Mouse (Mus musculus): ENCODE measurements around the gene Synj1. TPM values are rescaled to one million over a fixed set of nuclear protein-coding genes. Genes with fewer than 3 reads are reported as not detected.

Gene Synj1
- polyA plus RNA-seq, 1 experiment from 2014 or later = 16.6 TPM

DNA sequence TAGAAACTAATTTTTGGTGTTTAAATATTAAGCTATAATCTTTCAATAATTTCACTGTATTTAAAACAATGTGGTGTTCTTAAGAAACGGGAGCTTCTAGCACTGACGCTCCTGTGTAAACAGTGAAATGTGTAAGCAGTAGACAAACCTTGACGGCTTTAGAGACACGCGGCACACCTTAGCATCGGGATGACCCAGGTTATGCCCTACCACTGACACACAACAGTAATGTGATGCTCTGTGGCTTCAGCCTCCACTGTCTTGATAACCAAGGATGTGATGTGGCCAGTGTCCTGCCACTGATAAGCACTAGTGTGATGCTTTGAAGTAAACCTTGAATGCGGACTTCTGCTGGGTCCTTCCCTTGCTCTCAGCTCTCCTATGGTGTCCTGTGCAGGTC, 69.9 kb downstream of the Synj1 start:
- H3K27me3 ChIP-seq (replicated peaks; ENCODE audit: control insufficient read depth, insufficient read depth, low read length) = no peaks in the 10 kb centered on the region
- H3K4me1 ChIP-seq (replicated peaks; ENCODE audit: control insufficient read depth, insufficient read depth, low read length) = no peaks in the 10 kb centered on the region
- no peak overlapping the region for H3K27ac ChIP-seq (ENCODE audit: low read depth, low read length)
- no peak overlapping the region for H3K9ac ChIP-seq (ENCODE audit: low read depth, low read length)
- H3K4me3 ChIP-seq (ENCODE audit: low read depth, low read length) = no peak overlapping the region
- peaks cover 54% of the 10 kb centered on the region for H3K36me3 ChIP-seq (ENCODE audit: control insufficient read depth, insufficient read depth)
- 89% methylated on average over 7 of the region's 7 CpGs for WGBS
- no peak for TF ChIP-seq CTCF (IDR thresholded peaks at IDR 0.05; ENCODE audit: low read depth)
- ATAC-seq = no peak
- no peak overlapping the region for H3K4me2 ChIP-seq (replicated peaks; ENCODE audit: low read depth)
- H3K9me3 ChIP-seq (ENCODE audit: control insufficient read depth) = no peaks in the 10 kb centered on the region

DNA sequence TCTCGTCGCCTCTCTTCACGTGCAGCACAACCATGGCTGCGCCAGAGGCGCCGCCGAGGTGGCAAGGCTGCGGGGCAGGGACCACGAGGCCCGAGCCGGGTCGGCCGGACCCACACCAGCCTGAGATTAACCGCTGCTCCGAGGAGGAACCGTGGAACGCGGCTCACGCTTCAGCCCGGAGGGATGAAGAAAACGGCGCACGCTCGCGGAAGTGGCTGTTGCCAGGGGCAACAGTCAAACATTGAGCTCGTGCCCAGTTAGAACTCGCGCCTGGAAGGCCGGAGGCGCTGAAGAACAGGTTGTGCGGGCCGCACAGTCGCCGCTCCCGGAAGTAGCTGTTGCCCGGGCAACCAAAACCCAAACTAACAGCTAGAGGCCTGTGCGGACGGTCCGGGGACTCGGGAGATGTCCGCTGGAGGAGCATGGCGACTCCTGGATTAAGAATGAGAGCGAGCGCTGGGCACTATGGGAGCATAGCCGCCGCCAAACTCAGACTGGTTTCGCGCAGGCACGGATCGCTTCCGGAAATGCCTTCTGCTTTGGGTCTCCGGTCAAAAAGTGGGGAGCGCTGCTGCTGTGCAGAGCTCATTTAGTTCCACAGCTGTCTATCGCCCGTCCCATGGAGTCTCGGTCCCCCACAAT, 76.3 kb downstream of the Synj1 start, which contains the start of gene Cfap298:
Gene Cfap298, minus strand, starts transcription at position 428 of the 642 bp plus-strand sequence.
- no peaks in the 10 kb centered on the region for H3K9me3 ChIP-seq (ENCODE audit: control insufficient read depth)
- no peaks in the 10 kb centered on the region for H3K27me3 ChIP-seq (replicated peaks; ENCODE audit: control insufficient read depth, insufficient read depth, low read length)
- peak within 1 kb of the TSS; percentile 83 for H3K4me2 ChIP-seq (replicated peaks; ENCODE audit: low read depth)
- no peak; the same call in 1 of the 2 replicates for TF ChIP-seq CTCF (IDR thresholded peaks at IDR 0.05; ENCODE audit: low read depth)
- ATAC-seq = peak; percentile 97
- H3K36me3 ChIP-seq (ENCODE audit: control insufficient read depth, insufficient read depth) = peaks cover 9% of the 10 kb centered on the region
- WGBS = under 1% methylated on average over 56 of the region's 56 CpGs
- H3K4me3 ChIP-seq (ENCODE audit: low read depth, low read length) = peak within 1 kb of the TSS; percentile 69
- H3K9ac ChIP-seq (ENCODE audit: low read depth, low read length) = peak within 1 kb of the TSS; percentile 69
- H3K27ac ChIP-seq (ENCODE audit: low read depth, low read length) = peak within 1 kb of the TSS; percentile 84
- no peaks in the 10 kb centered on the region for H3K4me1 ChIP-seq (replicated peaks; ENCODE audit: control insufficient read depth, insufficient read depth, low read length)

DNA sequence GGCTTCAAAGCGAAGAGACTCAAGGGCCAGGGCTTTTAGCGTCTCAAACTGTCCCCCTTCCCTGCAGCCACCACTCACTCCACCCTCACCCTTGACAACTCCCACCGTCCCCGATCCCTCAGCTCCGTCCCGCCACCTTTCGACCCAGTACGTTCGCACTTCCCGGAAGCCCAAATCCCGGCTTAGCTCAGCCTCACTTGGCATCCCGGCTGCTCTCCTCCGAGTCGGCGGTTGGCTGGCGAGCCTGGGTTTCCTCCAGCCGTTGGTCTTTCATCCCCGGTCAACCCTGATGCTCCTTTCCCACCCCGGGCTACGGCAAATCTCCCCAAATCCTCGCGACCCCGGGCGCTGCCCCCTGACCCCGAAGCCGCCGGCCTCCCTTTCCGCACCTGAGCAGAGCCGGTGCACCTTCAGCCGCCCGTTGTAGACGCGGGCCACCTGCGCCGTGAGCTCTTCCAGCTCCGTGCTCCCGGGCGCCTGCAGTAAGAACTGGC, 76.9 kb downstream of the Synj1 start:
- Histone ChIP-seq H3K9ac (ENCODE audit: low read depth, low read length) (peak overlapping the region; percentile 69), H3K27me3 (replicated peaks; ENCODE audit: control insufficient read depth, insufficient read depth, low read length) (no peaks in the 10 kb centered on the region), H3K4me1 (replicated peaks; ENCODE audit: control insufficient read depth, insufficient read depth, low read length) (no peaks in the 10 kb centered on the region), H3K36me3 (ENCODE audit: control insufficient read depth, insufficient read depth) (peaks cover 12% of the 10 kb centered on the region), H3K4me3 (ENCODE audit: low read depth, low read length) (peak overlapping the region; percentile 69), H3K27ac (ENCODE audit: low read depth, low read length) (peak overlapping the region; percentile 84), H3K4me2 (replicated peaks; ENCODE audit: low read depth) (peak overlapping the region; percentile 83), H3K9me3 (ENCODE audit: control insufficient read depth) (no peaks in the 10 kb centered on the region)
- under 1% methylated on average over 38 of the region's 38 CpGs for WGBS
- peak; percentile 41 for TF ChIP-seq CTCF (IDR thresholded peaks at IDR 0.05; ENCODE audit: low read depth)
- ATAC-seq = peak; percentile 75

DNA sequence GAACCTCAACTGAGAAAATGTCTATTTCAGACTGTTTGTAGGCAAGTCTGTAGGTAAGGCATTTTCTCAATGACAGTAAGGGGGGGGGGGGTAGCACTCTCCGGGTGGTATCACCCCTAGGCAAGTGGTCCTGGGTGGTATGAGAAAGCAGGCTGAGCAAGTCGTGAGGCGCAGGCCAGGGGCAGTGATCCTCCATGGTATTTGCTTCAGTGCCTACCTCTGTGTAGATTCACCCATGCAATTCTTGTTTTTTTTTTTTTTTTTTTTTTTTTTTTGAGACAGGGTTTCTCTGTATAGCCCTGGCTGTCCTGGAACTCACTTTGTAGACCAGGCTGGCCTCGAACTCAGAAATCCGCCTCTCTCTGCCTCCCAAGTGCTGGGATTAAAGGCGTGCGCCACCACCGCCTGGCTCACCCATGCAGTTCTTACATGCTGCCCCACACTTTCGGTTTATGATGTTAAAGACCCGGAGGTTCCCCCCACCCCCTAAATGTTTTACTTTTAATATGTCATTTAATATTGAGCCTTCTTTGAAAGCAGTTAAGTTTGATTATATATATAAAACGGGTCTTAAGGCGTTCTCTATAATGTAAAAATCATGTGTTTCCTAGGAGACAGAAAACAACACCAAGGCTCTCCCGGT, 77.5 kb downstream of the Synj1 start:
- H3K4me3 ChIP-seq (ENCODE audit: low read depth, low read length) = peak overlapping the region; percentile 69
- no peak for ATAC-seq
- 23% methylated on average over 12 of the region's 13 CpGs for WGBS
- H3K27ac ChIP-seq (ENCODE audit: low read depth, low read length) = peak overlapping the region; percentile 84
- peak overlapping the region; percentile 69 for H3K9ac ChIP-seq (ENCODE audit: low read depth, low read length)
- no peaks in the 10 kb centered on the region for H3K9me3 ChIP-seq (ENCODE audit: control insufficient read depth)
- H3K4me1 ChIP-seq (replicated peaks; ENCODE audit: control insufficient read depth, insufficient read depth, low read length) = no peaks in the 10 kb centered on the region
- H3K27me3 ChIP-seq (replicated peaks; ENCODE audit: control insufficient read depth, insufficient read depth, low read length) = no peaks in the 10 kb centered on the region
- H3K36me3 ChIP-seq (ENCODE audit: control insufficient read depth, insufficient read depth) = peaks cover 16% of the 10 kb centered on the region
- TF ChIP-seq CTCF (IDR thresholded peaks at IDR 0.05; ENCODE audit: low read depth) = no peak
- peak overlapping the region; percentile 83 for H3K4me2 ChIP-seq (replicated peaks; ENCODE audit: low read depth)

DNA sequence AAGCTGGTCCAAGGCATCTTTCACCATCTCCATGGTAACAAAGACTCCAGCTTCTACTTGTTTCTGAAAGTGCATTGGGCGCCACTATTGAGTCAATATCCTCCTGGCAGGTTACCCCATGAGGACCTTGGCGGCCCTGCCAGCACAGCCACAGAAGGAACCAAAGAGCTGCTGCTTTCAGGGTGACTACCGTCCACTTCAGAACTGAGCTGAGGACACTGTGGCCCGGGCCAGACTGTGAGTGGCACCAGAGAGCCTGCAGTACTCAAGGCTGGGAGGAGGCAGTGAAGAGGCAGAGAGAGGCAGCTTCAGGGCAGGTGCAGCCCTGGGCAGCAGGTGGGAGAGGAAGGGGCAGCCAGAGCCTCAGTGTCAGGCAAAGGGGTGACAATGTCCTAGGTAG, 83.7 kb downstream of the Synj1 start:
- H3K9ac ChIP-seq (ENCODE audit: low read depth, low read length) = no peak overlapping the region
- H3K27ac ChIP-seq (ENCODE audit: low read depth, low read length) = no peak overlapping the region
- H3K27me3 ChIP-seq (replicated peaks; ENCODE audit: control insufficient read depth, insufficient read depth, low read length) = no peaks in the 10 kb centered on the region
- H3K9me3 ChIP-seq (ENCODE audit: control insufficient read depth) = no peaks in the 10 kb centered on the region
- H3K4me2 ChIP-seq (replicated peaks; ENCODE audit: low read depth) = no peak overlapping the region
- no peak overlapping the region for H3K4me3 ChIP-seq (ENCODE audit: low read depth, low read length)
- H3K4me1 ChIP-seq (replicated peaks; ENCODE audit: control insufficient read depth, insufficient read depth, low read length) = no peaks in the 10 kb centered on the region
- no peak for TF ChIP-seq CTCF (IDR thresholded peaks at IDR 0.05; ENCODE audit: low read depth)
- WGBS = 83% methylated on average over 4 of the region's 4 CpGs
- H3K36me3 ChIP-seq (ENCODE audit: control insufficient read depth, insufficient read depth) = peaks cover 26% of the 10 kb centered on the region; the same call in 1 of the 2 replicates
- no peak for ATAC-seq

DNA sequence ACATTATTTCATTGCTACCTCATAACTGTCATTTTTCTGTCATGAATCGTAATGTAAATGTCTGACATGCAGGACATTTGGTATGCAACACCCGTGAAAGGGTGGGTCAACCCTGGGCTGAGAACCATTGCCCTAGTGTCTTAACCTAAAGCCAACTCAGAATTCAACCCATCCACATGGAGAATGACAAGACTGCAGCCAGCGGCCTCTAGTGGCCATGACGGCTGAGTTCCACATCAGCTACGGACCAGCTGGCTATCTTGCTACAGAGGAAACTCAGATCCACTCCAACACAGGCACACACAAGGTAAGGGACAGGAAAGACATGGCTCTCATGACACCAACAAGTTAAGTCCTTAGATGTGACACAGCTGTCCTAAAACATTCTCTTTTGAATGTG, 85.6 kb downstream of the Synj1 start:
- Histone ChIP-seq H3K27me3 (replicated peaks; ENCODE audit: control insufficient read depth, insufficient read depth, low read length) (no peaks in the 10 kb centered on the region), H3K36me3 (ENCODE audit: control insufficient read depth, insufficient read depth) (peaks cover 26% of the 10 kb centered on the region; the same call in 1 of the 2 replicates), H3K9me3 (ENCODE audit: control insufficient read depth) (no peaks in the 10 kb centered on the region), H3K9ac (ENCODE audit: low read depth, low read length) (no peak overlapping the region), H3K4me3 (ENCODE audit: low read depth, low read length) (no peak overlapping the region), H3K27ac (ENCODE audit: low read depth, low read length) (no peak overlapping the region), H3K4me2 (replicated peaks; ENCODE audit: low read depth) (no peak overlapping the region), H3K4me1 (replicated peaks; ENCODE audit: control insufficient read depth, insufficient read depth, low read length) (no peaks in the 10 kb centered on the region)
- peak; percentile 96 for TF ChIP-seq CTCF (IDR thresholded peaks at IDR 0.05; ENCODE audit: low read depth)
- 28% methylated on average over 5 of the region's 5 CpGs for WGBS
- ATAC-seq = peak; percentile 19; the same call in 1 of the 2 replicates

All from intestine, postnatal 0 days (tissue).